Mouse (Mus musculus) midbrain, embryonic 15.5 days (tissue): ENCODE results near the gene Itga10. TPM values are rescaled to one million over a fixed set of nuclear protein-coding genes. Genes with fewer than 3 reads are reported as not detected.
"Not testable (repeated sequence)": the region's sequence is repeated elsewhere in the genome, so short reads cannot be mapped to it uniquely, and the experiment has no call there.

Source experiments
- ATAC-seq: fragments of 200-750 bp; cut with Nextera tagmentation; replicated peaks from 2 replicates; pipeline ENCODE4 v1.8.0; 2017; ENCODE audit warnings: moderate TSS enrichment
- H3K27ac ChIP-seq: fragments of 300-500 bp; sonication (generic); 2 replicates; pipeline ENCODE4 v1.5.1; 2015; ENCODE audit warnings: mild to moderate bottlenecking, inconsistent platforms
- H3K27me3 ChIP-seq: fragments of 300-500 bp; sonication (generic); replicated peaks from 2 replicates; pipeline ENCODE4 v1.6.1; 2015; ENCODE audit warnings: inconsistent platforms
- H3K36me3 ChIP-seq: fragments of 300-500 bp; sonication (generic); replicated peaks from 2 replicates; pipeline ENCODE4 v1.6.1; 2015; ENCODE audit warnings: inconsistent platforms
- H3K4me1 ChIP-seq: fragments of 300-500 bp; sonication (generic); 2 replicates; pipeline ENCODE4 v1.6.1; 2015; ENCODE audit warnings: inconsistent platforms
- H3K4me2 ChIP-seq: fragments of 300-500 bp; sonication (generic); 2 replicates; pipeline ENCODE4 v1.6.1; 2015; ENCODE audit warnings: inconsistent platforms, mild to moderate bottlenecking, moderate library complexity
- H3K4me3 ChIP-seq: fragments of 300-500 bp; sonication (generic); 2 replicates; pipeline ENCODE4 v1.5.1; 2015; ENCODE audit warnings: mild to moderate bottlenecking, inconsistent platforms
- H3K9ac ChIP-seq: fragments of 300-500 bp; sonication (generic); 2 replicates; pipeline ENCODE4 v1.6.1; 2015; ENCODE audit warnings: mild to moderate bottlenecking, inconsistent platforms
- H3K9me3 ChIP-seq: fragments of 300-500 bp; sonication (generic); 2 replicates; pipeline ENCODE4 v1.6.1; 2016; ENCODE audit warnings: inconsistent platforms
- WGBS: fragments of 180-500 bp; shearing (Covaris S2); methylation state at CpG from one replicate; pipeline ENCODE4 v1.1.7; 2015; ENCODE audit warnings: mixed read lengths; 5-methylcytosine and 5-hydroxymethylcytosine counted together
- polyA plus RNA-seq: library from polyadenylated mRNA; unstranded; fragments of >200 nt; fragmentation: Nextera tagmentation; extraction: Ambion mirVana; gene quantifications from 2 replicates; pipeline ENCODE4 v1.2.1, GENCODE M21; 2015

Itga10 gene
- polyA plus RNA-seq, 1 experiment from 2014 or later: 1.6 TPM

- 71% methylated on average over 4 of the region's 4 CpGs for WGBS
- no peaks in the 10 kb centered on the region for H3K36me3 ChIP-seq
- no peaks in the 10 kb centered on the region for H3K9me3 ChIP-seq
- H3K27ac ChIP-seq: no peak overlapping the region
- ATAC-seq: no peak
- H3K4me1 ChIP-seq: peaks cover 5% of the 10 kb centered on the region; the same call in 1 of the 2 replicates
- peaks cover 2% of the 10 kb centered on the region; the same call in 1 of the 2 replicates for H3K27me3 ChIP-seq
- no peak overlapping the region for H3K4me3 ChIP-seq
- no peak overlapping the region for H3K4me2 ChIP-seq
- no peak overlapping the region for H3K9ac ChIP-seq
These were observed 28.1 kb downstream of the Itga10 start for GRCm38 (mm10) chr3:96673514-96673913.

DNA sequence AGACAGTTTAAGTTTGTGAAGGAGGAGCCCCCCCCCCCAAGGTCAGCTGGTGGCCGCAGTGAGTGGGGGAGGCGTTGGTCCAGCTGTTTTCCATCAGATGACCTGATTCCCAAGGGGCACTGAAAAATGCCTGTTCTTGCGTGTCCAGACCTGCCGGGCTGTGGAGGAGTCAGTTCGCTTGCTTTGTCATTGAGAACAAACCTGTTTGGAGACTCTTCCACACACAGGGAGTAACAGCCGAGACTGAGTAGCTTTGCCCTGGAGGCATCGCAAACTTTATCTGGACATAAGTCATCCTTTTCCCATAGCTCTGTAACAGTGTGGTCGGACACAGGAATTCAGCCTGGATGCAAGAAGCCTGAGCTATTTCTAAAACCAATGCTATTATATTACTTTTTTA lies 29.1 kb downstream of the Itga10 start:
- no peaks in the 10 kb centered on the region for H3K36me3 ChIP-seq
- H3K27me3 ChIP-seq: peaks cover 2% of the 10 kb centered on the region; the same call in 1 of the 2 replicates
- no peak overlapping the region for H3K4me2 ChIP-seq
- WGBS: 73% methylated on average over 8 of the region's 8 CpGs
- no peak overlapping the region for H3K4me3 ChIP-seq
- no peak overlapping the region for H3K27ac ChIP-seq
- no peaks in the 10 kb centered on the region for H3K9me3 ChIP-seq
- H3K4me1 ChIP-seq: peaks cover 5% of the 10 kb centered on the region; the same call in 1 of the 2 replicates
- ATAC-seq: no peak
- H3K9ac ChIP-seq: no peak overlapping the region

DNA sequence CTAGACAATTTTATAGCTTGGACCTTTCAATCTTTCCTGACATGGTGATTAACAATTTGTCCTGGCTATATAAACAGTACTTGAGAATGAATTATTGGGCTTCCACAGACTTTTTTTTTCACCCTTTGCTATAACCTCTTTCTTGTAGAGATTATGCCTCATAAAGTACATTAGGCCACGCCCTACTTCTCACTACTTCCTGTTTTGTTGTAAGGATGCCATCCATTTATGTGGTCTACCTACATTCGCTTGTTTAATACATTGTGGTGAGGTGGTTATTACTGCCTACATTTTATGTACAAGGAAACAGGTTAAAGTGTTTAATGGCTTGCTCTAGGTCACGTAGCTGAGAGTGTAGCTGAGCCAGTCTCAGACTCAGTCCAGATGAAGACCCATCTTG lies 29.8 kb downstream of the Itga10 start:
- Histone ChIP-seq H3K27me3 (peaks cover 2% of the 10 kb centered on the region; the same call in 1 of the 2 replicates), H3K9me3 (no peaks in the 10 kb centered on the region), H3K4me1 (peaks cover 9% of the 10 kb centered on the region; the same call in 1 of the 2 replicates), H3K36me3 (no peaks in the 10 kb centered on the region), H3K4me3 (no peak overlapping the region), H3K27ac (no peak overlapping the region), H3K4me2 (no peak overlapping the region), H3K9ac (no peak overlapping the region)
- WGBS: 89% methylated on average over 3 of the region's 3 CpGs
- no peak for ATAC-seq

DNA sequence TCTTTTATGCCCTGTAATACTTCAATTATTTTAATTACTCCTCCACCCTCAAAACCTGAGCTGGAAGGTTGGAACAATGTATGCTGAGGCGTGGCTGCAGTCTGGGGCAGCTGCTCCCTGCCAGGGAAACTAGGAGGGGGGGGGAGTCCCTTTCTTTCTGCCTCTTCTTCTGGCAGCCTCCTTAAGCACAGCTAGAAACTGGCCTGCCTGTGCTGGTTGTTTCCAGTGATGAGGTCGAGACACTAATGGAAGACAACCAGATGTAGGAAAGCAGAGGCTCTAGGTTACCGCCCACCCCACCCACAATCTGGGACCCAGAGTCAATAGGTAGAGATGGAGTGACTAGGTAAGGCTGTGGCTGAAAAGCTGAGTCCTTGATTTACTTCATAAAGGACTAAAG lies 30.3 kb downstream of the Itga10 start:
- H3K4me3 ChIP-seq: no peak overlapping the region
- no peaks in the 10 kb centered on the region for H3K36me3 ChIP-seq
- H3K27ac ChIP-seq: no peak overlapping the region
- peaks cover 2% of the 10 kb centered on the region; the same call in 1 of the 2 replicates for H3K27me3 ChIP-seq
- H3K9ac ChIP-seq: no peak overlapping the region
- 0 out of 2 replicates have a peak, but pooled peaks cover 10% of the 10 kb centered on the region for H3K4me1 ChIP-seq
- ATAC-seq: no peak
- H3K9me3 ChIP-seq: no peaks in the 10 kb centered on the region
- WGBS: 39% methylated on average over 3 of the region's 3 CpGs
- H3K4me2 ChIP-seq: no peak overlapping the region

DNA sequence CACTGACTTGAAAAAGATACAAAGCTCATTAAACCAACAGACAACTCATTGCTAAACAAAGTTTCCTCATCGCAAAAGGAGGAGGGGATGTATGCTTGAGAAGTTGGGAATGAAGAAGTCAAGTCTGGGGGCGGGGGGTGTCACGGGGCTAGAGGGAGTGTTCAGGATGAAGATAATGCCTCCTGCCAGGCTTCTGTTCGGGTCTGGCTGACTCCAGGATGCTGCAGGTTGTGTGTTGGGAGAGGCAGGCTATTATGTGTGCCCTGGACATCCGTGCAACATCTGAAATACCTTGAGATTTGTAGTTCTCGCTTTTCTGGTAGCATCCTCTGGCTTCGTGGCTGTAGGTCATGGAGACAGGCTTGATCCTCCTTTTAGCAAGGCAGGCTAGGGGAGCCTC lies 33.1 kb downstream of the Itga10 start:
- Histone ChIP-seq H3K9ac (no peak overlapping the region), H3K4me1 (0 out of 2 replicates have a peak, but pooled peaks cover 10% of the 10 kb centered on the region), H3K27me3 (no peaks in the 10 kb centered on the region), H3K36me3 (no peaks in the 10 kb centered on the region), H3K27ac (no peak overlapping the region), H3K9me3 (no peaks in the 10 kb centered on the region), H3K4me3 (no peak overlapping the region), H3K4me2 (no peak overlapping the region)
- whole genome bisulfite sequencing: 58% methylated on average over 7 of the region's 7 CpGs
- no peak for ATAC-seq

DNA sequence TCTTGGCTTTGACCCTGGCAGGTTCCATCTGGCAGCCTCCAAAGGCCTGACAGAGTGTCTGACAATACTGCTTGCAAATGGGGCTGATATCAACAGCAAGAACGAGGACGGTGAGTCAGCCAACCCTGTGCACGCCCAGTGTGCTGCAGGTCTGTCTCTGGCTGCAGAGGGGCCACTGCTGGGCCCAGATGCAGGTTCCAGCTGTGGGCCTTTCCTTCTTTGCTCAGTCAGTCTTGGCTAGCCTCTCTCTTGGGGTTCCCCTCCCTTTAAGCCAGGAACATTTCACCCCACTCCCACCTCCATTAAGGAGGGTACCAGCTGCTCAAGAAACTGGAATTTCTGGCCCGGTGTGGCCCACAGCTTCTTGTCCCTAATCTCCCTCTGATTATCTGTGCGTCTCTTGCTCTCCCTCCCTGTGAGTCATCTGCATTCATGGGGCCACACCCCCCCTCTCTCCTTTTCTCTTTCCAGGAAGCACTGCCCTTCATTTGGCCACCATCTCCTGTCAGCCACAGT lies 33.8 kb downstream of the Itga10 start:
- H3K4me2 ChIP-seq: no peak overlapping the region
- WGBS: 19% methylated on average over 5 of the region's 5 CpGs
- H3K9me3 ChIP-seq: no peaks in the 10 kb centered on the region
- H3K4me3 ChIP-seq: no peak overlapping the region
- no peaks in the 10 kb centered on the region for H3K27me3 ChIP-seq
- no peaks in the 10 kb centered on the region for H3K36me3 ChIP-seq
- H3K9ac ChIP-seq: no peak overlapping the region
- H3K27ac ChIP-seq: no peak overlapping the region
- ATAC-seq: no peak
- 0 out of 2 replicates have a peak, but pooled peaks cover 10% of the 10 kb centered on the region for H3K4me1 ChIP-seq

DNA sequence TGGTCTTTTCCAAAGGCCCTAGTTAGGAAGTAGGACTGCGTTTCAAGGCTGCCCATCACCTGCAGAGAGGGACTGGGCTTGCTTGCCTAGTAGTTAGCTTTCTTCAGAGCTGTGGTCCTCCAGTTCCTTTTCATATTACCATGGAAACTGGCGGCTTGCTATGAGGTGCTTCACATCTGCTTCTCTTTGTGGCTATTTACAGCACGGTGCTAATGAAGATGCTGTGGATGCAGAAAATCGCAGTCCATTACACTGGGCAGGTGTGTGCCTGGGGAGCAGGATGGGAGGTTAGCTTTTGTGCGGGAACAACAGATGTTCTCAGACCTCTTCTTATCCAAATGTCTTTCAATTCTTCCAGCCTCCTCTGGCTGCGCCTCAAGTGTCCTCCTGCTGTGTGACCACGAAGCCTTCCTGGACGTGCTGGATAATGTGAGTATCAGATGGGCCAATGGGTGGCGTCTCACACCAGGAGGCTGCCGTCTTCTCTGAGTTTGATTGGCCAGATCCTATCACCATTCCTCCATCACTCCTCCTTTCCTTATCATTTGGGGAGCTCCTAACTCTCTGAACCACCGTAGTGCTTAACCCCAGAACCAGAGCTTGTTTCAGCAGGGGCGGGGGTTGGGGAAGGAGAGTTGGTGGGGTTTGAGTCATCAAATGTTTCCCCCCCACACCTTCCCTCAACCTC lies 35.0 kb downstream of the Itga10 start:
- ATAC-seq: peak; percentile 63
- no peak overlapping the region for H3K27ac ChIP-seq

DNA sequence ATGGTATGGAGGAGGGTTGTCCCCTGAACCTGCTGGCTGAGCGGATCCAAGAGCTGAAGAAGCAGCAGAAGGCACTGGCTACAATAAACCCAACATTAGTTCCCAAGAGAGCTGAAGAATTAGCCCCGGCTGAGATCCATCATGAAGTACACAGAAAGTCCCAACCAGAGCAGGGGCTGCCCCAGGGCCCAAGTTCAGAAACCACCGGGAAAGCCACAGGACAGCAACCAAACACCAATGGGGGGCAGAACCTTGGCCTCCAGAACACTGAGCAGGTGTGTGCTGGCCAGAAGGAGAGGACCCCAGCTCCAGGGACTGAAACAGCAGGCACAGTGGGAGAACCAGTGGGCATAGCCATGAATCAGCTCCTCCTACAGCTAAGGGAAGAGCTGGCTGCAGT lies 38.1 kb downstream of the Itga10 start:
- Histone ChIP-seq H3K27ac (no peak overlapping the region), H3K9me3 (no peaks in the 10 kb centered on the region), H3K4me3 (no peak overlapping the region), H3K4me2 (no peak overlapping the region), H3K9ac (no peak overlapping the region), H3K4me1 (0 out of 2 replicates have a peak, but pooled peaks cover 10% of the 10 kb centered on the region), H3K36me3 (no peaks in the 10 kb centered on the region), H3K27me3 (no peaks in the 10 kb centered on the region)
- ATAC-seq: no peak
- 86% methylated on average over 3 of the region's 3 CpGs for WGBS

More for the DNA sequence above, 35.0 kb downstream of the Itga10 start:
- Histone ChIP-seq H3K9ac (no peak overlapping the region), H3K4me3 (no peak overlapping the region), H3K9me3 (no peaks in the 10 kb centered on the region), H3K4me2 (0 out of 2 replicates have a peak overlapping the region, but pooled peaks have one; percentile 1), H3K4me1 (0 out of 2 replicates have a peak, but pooled peaks cover 10% of the 10 kb centered on the region), H3K27me3 (no peaks in the 10 kb centered on the region), H3K36me3 (no peaks in the 10 kb centered on the region)
- 17% methylated on average over 12 of the region's 12 CpGs for WGBS

- Histone ChIP-seq H3K27ac (no peak overlapping the region), H3K4me3 (no peak overlapping the region), H3K27me3 (no peaks in the 10 kb centered on the region), H3K36me3 (no peaks in the 10 kb centered on the region), H3K9me3 (no peaks in the 10 kb centered on the region), H3K9ac (no peak overlapping the region), H3K4me2 (peak overlapping the region; percentile 43), H3K4me1 (0 out of 2 replicates have a peak, but pooled peaks cover 10% of the 10 kb centered on the region)
- no peak for ATAC-seq
- 61% methylated on average over 17 of the region's 17 CpGs for WGBS
These were observed 38.9 kb downstream of the Itga10 start for GRCm38 (mm10) chr3:96684151-96684821.

- Histone ChIP-seq H3K9ac (no peak overlapping the region), H3K4me1 (0 out of 2 replicates have a peak, but pooled peaks cover 13% of the 10 kb centered on the region), H3K4me2 (peak overlapping the region; percentile 43), H3K36me3 (no peaks in the 10 kb centered on the region), H3K27me3 (no peaks in the 10 kb centered on the region), H3K9me3 (no peaks in the 10 kb centered on the region), H3K27ac (no peak overlapping the region), H3K4me3 (no peak overlapping the region)
- no peak for ATAC-seq
- 43% methylated on average over 28 of the region's 28 CpGs for WGBS
These were observed 39.4 kb downstream of the Itga10 start for GRCm38 (mm10) chr3:96684822-96685156.

DNA sequence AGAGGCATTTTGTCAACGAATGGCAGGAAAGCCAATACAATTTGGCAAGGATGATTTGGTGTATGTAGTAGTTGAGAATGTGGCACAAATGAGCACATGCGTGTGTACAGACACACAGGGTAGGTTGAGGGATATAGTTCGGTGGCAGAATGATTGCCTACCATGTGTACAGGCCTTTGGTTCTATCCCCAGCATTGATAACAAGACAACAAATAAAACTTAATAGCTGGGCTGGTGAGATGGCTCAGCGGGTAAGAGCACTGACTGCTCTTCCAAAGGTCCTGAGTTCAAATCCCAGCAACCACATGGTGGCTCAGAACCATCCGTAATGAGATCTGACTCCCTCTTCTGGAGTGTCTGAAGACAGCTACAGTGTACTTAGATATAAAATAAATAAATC lies 40.7 kb downstream of the Itga10 start:
- H3K36me3 ChIP-seq, H3K27ac ChIP-seq, ATAC-seq, H3K9me3 ChIP-seq, H3K4me1 ChIP-seq, H3K27me3 ChIP-seq, H3K9ac ChIP-seq, H3K4me2 ChIP-seq, H3K4me3 ChIP-seq: not testable (repeated sequence)
- WGBS: 96% methylated on average over 5 of the region's 5 CpGs

DNA sequence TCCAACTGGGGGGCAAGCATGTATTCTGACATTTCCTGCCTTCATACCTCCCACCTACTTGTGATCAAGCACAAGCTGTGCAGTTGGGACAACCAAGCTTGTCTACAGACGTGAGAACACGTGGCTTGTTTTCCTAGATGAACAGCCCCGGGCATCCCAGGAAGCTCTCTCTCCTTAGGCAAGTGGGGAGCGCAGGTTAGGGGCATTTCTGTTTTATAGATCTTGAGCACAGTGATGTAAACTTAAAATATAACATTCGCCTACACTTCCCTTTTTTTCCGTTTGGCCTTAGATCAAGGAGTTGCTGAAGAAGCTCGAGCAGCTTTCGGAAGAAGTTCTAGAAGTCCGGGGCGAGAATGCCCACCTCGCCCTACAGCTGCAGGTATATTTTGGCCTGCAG lies 43.5 kb downstream of the Itga10 start:
- 86% methylated on average over 11 of the region's 11 CpGs for WGBS
- Histone ChIP-seq H3K27ac (no peak overlapping the region), H3K4me2 (no peak overlapping the region), H3K4me3 (no peak overlapping the region), H3K9me3 (no peaks in the 10 kb centered on the region), H3K9ac (no peak overlapping the region), H3K27me3 (no peaks in the 10 kb centered on the region), H3K36me3 (no peaks in the 10 kb centered on the region), H3K4me1 (0 out of 2 replicates have a peak, but pooled peaks cover 4% of the 10 kb centered on the region)
- no peak for ATAC-seq
